Mouse (Mus musculus): ENCODE measurements around the gene Crym. TPM values are rescaled to one million over a fixed set of nuclear protein-coding genes. Genes with fewer than 3 reads are reported as not detected.

The Crym gene
- 1.9 TPM for polyA plus RNA-seq (2014; fragmentation: Illumina TruSeq; extraction: RNeasy Lipid Tissue Mini Kit (QIAGEN cat#74804); ENCODE audit: low replicate concordance)

GRCm38 (mm10) chr7:120201771-120202170, at the start of gene Crym:
Gene Crym (minus strand): TSS chr7:120202111.

GRCm38 (mm10) chr7:120203789-120204188, 1.9 kb upstream of the Crym start, which contains the start of gene Abca14:
Gene Abca14 (plus strand): TSS chr7:120203961.

GRCm38 (mm10) chr7:120173603-120174244, 28.2 kb downstream of the Crym start, which contains the start of gene Anks4b:
Gene Anks4b (plus strand): TSS chr7:120173858.

GRCm38 (mm10) chr7:120145191-120145590, 56.7 kb downstream of the Crym start, which contains the start of gene Zp2:
Gene Zp2 (minus strand): TSS chr7:120145291.

Other genes with a start within 250 kb of the Crym start
- gene Dnah3, start 106.8 kb downstream of the Crym start, polyA plus RNA-seq (2014; fragmentation: Illumina TruSeq; extraction: RNeasy Lipid Tissue Mini Kit (QIAGEN cat#74804); ENCODE audit: low replicate concordance), result not detected
- gene Tmem159, start 99.8 kb downstream of the Crym start, polyA plus RNA-seq (2014; fragmentation: Illumina TruSeq; extraction: RNeasy Lipid Tissue Mini Kit (QIAGEN cat#74804); ENCODE audit: low replicate concordance), result 17.7 TPM
- gene Zp2, start 56.8 kb downstream of the Crym start, polyA plus RNA-seq (2014; fragmentation: Illumina TruSeq; extraction: RNeasy Lipid Tissue Mini Kit (QIAGEN cat#74804); ENCODE audit: low replicate concordance), result 0.82 TPM
- gene Anks4b, start 28.3 kb downstream of the Crym start, polyA plus RNA-seq (2014; fragmentation: Illumina TruSeq; extraction: RNeasy Lipid Tissue Mini Kit (QIAGEN cat#74804); ENCODE audit: low replicate concordance), result 189 TPM
- gene Abca14, start 1.9 kb upstream of the Crym start, polyA plus RNA-seq (2014; fragmentation: Illumina TruSeq; extraction: RNeasy Lipid Tissue Mini Kit (QIAGEN cat#74804); ENCODE audit: low replicate concordance), result 2.2 TPM
- gene Abca15, start 126.6 kb upstream of the Crym start, polyA plus RNA-seq (2014; fragmentation: Illumina TruSeq; extraction: RNeasy Lipid Tissue Mini Kit (QIAGEN cat#74804); ENCODE audit: low replicate concordance), result not detected
- gene Abca16, start 207.5 kb upstream of the Crym start, polyA plus RNA-seq (2014; fragmentation: Illumina TruSeq; extraction: RNeasy Lipid Tissue Mini Kit (QIAGEN cat#74804); ENCODE audit: low replicate concordance), result not detected

Data from small intestine, adult 10 weeks (tissue).